Mouse (Mus musculus) right cerebral cortex, postnatal 10 days (tissue): ENCODE measurements at regions not wholly inside any gene's neighbourhood (a gene's known extent, or its start where the extent isn't known, plus 50 kb on each side); places are given as distances from the start of the nearest gene placed in this dataset.
A peak's percentile ranks its signal among the peaks of the same experiment; 100 is the strongest.

Experiments used
- DNase-seq, 2 experiments: peaks; one replicate each; pipeline ENCODE4 v3.0.0; 2021; ENCODE audit warnings: low spot score in 2 of 2

- no peak for DNase-seq
Observed at GRCm38 (mm10) chr4:99348674-99349073, 53.0 kb downstream of the Gm12689 start.

GRCm38 (mm10) chr4:99353122-99353774 lies 57.5 kb downstream of the Gm12689 start:
- DNase-seq = no peak

GRCm38 (mm10) chr4:99354241-99354640 lies 58.5 kb downstream of the Gm12689 start:
- DNase-seq = peak; percentile 31 to 45

- DNase-seq = no peak
Observed at GRCm38 (mm10) chr4:99354835-99355234, 59.1 kb downstream of the Gm12689 start.

- no peak for DNase-seq
Observed at GRCm38 (mm10) chr4:99368036-99368435, 72.3 kb downstream of the Gm12689 start.

- no peak for DNase-seq
Observed at GRCm38 (mm10) chr4:99371162-99371561, 75.5 kb downstream of the Gm12689 start.

GRCm38 (mm10) chr4:99376171-99376570 lies 80.5 kb downstream of the Gm12689 start:
- no peak for DNase-seq

- DNase-seq = no peak
Observed at GRCm38 (mm10) chr4:99376911-99377310, 81.2 kb downstream of the Gm12689 start.

- no peak for DNase-seq
Observed at GRCm38 (mm10) chr4:99379983-99380382, 84.3 kb downstream of the Gm12689 start.

- no peak for DNase-seq
Observed at GRCm38 (mm10) chr4:99385381-99385780, 89.7 kb downstream of the Gm12689 start.

- DNase-seq = no peak
Observed at GRCm38 (mm10) chr4:99389428-99389827, 93.7 kb downstream of the Gm12689 start.

GRCm38 (mm10) chr4:99392986-99393385 lies 97.3 kb downstream of the Gm12689 start:
- no peak for DNase-seq

GRCm38 (mm10) chr4:99394244-99394643 lies 98.5 kb downstream of the Gm12689 start:
- DNase-seq = no peak

- DNase-seq = no peak
Observed at GRCm38 (mm10) chr4:99407466-99407865, 111.8 kb downstream of the Gm12689 start.

- DNase-seq = no peak
Observed at GRCm38 (mm10) chr4:99423449-99423848, 127.7 kb downstream of the Gm12689 start.

GRCm38 (mm10) chr4:99445077-99445754 lies 149.5 kb downstream of the Gm12689 start:
- peak in 1 of 2 experiments; percentile 26 for DNase-seq

GRCm38 (mm10) chr4:99445755-99446128 lies 150.0 kb downstream of the Gm12689 start:
- no peak for DNase-seq

GRCm38 (mm10) chr4:99458984-99459383 lies 163.3 kb downstream of the Gm12689 start:
- DNase-seq = no peak

- peak; percentile 86 to 88 for DNase-seq
Observed at GRCm38 (mm10) chr4:99459436-99459835, 163.7 kb downstream of the Gm12689 start.

GRCm38 (mm10) chr4:99465493-99465892 lies 169.8 kb downstream of the Gm12689 start:
- peak; percentile 25 to 29 for DNase-seq

GRCm38 (mm10) chr4:99475701-99476218 lies 180.1 kb downstream of the Gm12689 start:
- DNase-seq = no peak

- no peak for DNase-seq
Observed at GRCm38 (mm10) chr4:99484271-99484670, 171.8 kb upstream of the Foxd3 start.
